In genomic region chr1:53845854-53846253, GRCm38 (mm10) we compare ENCODE assay signal across 13 mouse cellular contexts.
A peak's percentile ranks its signal among the peaks of the same experiment; 100 is the strongest.
DNase-seq lines count a peak whose midpoint lies in the region; ATAC-seq and TF ChIP-seq lines count a peak whose summit lies in the region.
"Had no signal": no experiment of that assay in that cellular context is flagged by ENCODE, and none has a peak within 500 bp of the region (broad histone marks: within the 10 kb centered on the region; RNA-seq: fewer than 3 reads in every experiment).

No protein-coding gene starts in this region.

- no peaks in the 10 kb centered on the region for H3K27me3 ChIP-seq in liver, postnatal 0 days (ENCODE audit: insufficient read depth, low read length)
- H3K27me3 ChIP-seq in liver, embryonic 12.5 days (replicated peaks) = no peaks in the 10 kb centered on the region
- H3K27me3 ChIP-seq in small intestine, adult 2 months (ENCODE audit: control insufficient read depth, insufficient read depth, low read length) = no peaks in the 10 kb centered on the region
- H3K27me3 ChIP-seq in hindbrain, embryonic 13.5 days = no peaks in the 10 kb centered on the region
- H3K27me3 ChIP-seq: hindbrain, embryonic 12.5 days; midbrain, embryonic 12.5 days; neural tube, embryonic 15.5 days had no signal

- no peak for ATAC-seq in liver, postnatal 0 days
- no peak for ATAC-seq in liver, embryonic 12.5 days
- ATAC-seq in hindbrain, embryonic 13.5 days (ENCODE audit: low FRiP score) = no peak

- no peak for TF ChIP-seq POLR2A in small intestine, adult 2 months (IDR thresholded peaks at IDR 0.05; ENCODE audit: low read depth, low read length)

- H3K9ac ChIP-seq in liver, postnatal 0 days (replicated peaks) = no peak overlapping the region
- H3K9ac ChIP-seq in liver, embryonic 12.5 days = no peak overlapping the region
- H3K9ac ChIP-seq in hindbrain, embryonic 13.5 days = no peak overlapping the region
- H3K9ac ChIP-seq: hindbrain, embryonic 12.5 days; midbrain, embryonic 12.5 days; neural tube, embryonic 15.5 days had no signal

- no peaks in the 10 kb centered on the region for H3K9me3 ChIP-seq in liver, postnatal 0 days (ENCODE audit: low read length)
- no peaks in the 10 kb centered on the region for H3K9me3 ChIP-seq in liver, embryonic 12.5 days (replicated peaks)
- H3K9me3 ChIP-seq in hindbrain, embryonic 13.5 days = no peaks in the 10 kb centered on the region
- H3K9me3 ChIP-seq: hindbrain, embryonic 12.5 days; midbrain, embryonic 12.5 days; neural tube, embryonic 15.5 days had no signal

- H3K4me1 ChIP-seq in liver, postnatal 0 days (ENCODE audit: insufficient read depth) = peaks cover 11% of the 10 kb centered on the region
- H3K4me1 ChIP-seq in liver, embryonic 12.5 days = peaks cover 6% of the 10 kb centered on the region
- H3K4me1 ChIP-seq in small intestine, adult 2 months (ENCODE audit: control insufficient read depth, insufficient read depth, insufficient read length, low read length) = peaks cover 23% of the 10 kb centered on the region; the same call in 1 of the 2 replicates
- no peaks in the 10 kb centered on the region for H3K4me1 ChIP-seq in hindbrain, embryonic 13.5 days (replicated peaks)
- H3K4me1 ChIP-seq: hindbrain, embryonic 12.5 days; midbrain, embryonic 12.5 days had no signal

- DNase-seq in liver, postnatal 0 days = no peak
- DNase-seq in Muller cell, postnatal 12 days (ENCODE audit: inconsistent ontology term) = peak; percentile 78
- peak; percentile 67 for DNase-seq in gonadal fat pad, adult 2 months (ENCODE audit: low read depth)
- DNase-seq in thymus, postnatal 10 days (ENCODE audit: low spot score in 2 of 2) = no peak
- DNase-seq: cerebellum, adult 9-10 months; layer of hippocampus, adult 9-11 months; liver had no signal

- WGBS in liver, postnatal 0 days (ENCODE audit: insufficient replicate concordance) = 76% methylated on average over 8 of the region's 8 CpGs
- 65% methylated on average over 8 of the region's 8 CpGs for WGBS in liver, embryonic 12.5 days (ENCODE audit: insufficient replicate concordance)
- WGBS in small intestine, adult 2 months = 19% methylated on average over 8 of the region's 8 CpGs
- 87% methylated on average over 8 of the region's 8 CpGs for WGBS in hindbrain, embryonic 13.5 days

- no peak for TF ChIP-seq CTCF in liver, postnatal 0 days (IDR thresholded peaks at IDR 0.05; ENCODE audit: low read depth)
- TF ChIP-seq CTCF in small intestine, adult 2 months (IDR thresholded peaks at IDR 0.05; ENCODE audit: extremely low read depth, insufficient read length, insufficient replicate concordance, low read depth, low read length) = no peak

- H3K27ac ChIP-seq in liver, postnatal 0 days (ENCODE audit: low read depth) = 0 out of 2 replicates have a peak overlapping the region, but pooled peaks have one; percentile 7
- H3K27ac ChIP-seq in liver, embryonic 12.5 days = no peak overlapping the region
- H3K27ac ChIP-seq in small intestine, adult 2 months (ENCODE audit: insufficient read depth, low read depth, low read length) = peak overlapping the region; percentile 94
- H3K27ac ChIP-seq in hindbrain, embryonic 13.5 days = no peak overlapping the region
- H3K27ac ChIP-seq: hindbrain, embryonic 12.5 days; midbrain, embryonic 12.5 days; neural tube, embryonic 15.5 days had no signal

- no peak for TF ChIP-seq EP300 in liver, postnatal 0 days (IDR thresholded peaks at IDR 0.05; ENCODE audit: low read depth)

- H3K4me2 ChIP-seq in liver, postnatal 0 days (ENCODE audit: low read depth, low read length) = no peak overlapping the region
- no peak overlapping the region for H3K4me2 ChIP-seq in liver, embryonic 12.5 days
- no peak overlapping the region for H3K4me2 ChIP-seq in hindbrain, embryonic 13.5 days
- H3K4me2 ChIP-seq: hindbrain, embryonic 12.5 days; midbrain, embryonic 12.5 days; neural tube, embryonic 15.5 days had no signal

- H3K36me3 ChIP-seq in liver, postnatal 0 days (replicated peaks; ENCODE audit: insufficient read depth, low read length) = no peaks in the 10 kb centered on the region
- no peaks in the 10 kb centered on the region for H3K36me3 ChIP-seq in liver, embryonic 12.5 days
- no peaks in the 10 kb centered on the region for H3K36me3 ChIP-seq in small intestine, adult 2 months (ENCODE audit: control insufficient read depth, insufficient read depth, low read length)
- peaks cover 8% of the 10 kb centered on the region for H3K36me3 ChIP-seq in hindbrain, embryonic 13.5 days
- H3K36me3 ChIP-seq: hindbrain, embryonic 12.5 days; midbrain, embryonic 12.5 days had no signal

- H3K4me3 ChIP-seq in liver, postnatal 0 days (ENCODE audit: low read depth, low read length) = no peak overlapping the region
- no peak overlapping the region for H3K4me3 ChIP-seq in liver, embryonic 12.5 days
- H3K4me3 ChIP-seq in small intestine, adult 2 months (ENCODE audit: low read depth, low read length) = no peak overlapping the region
- H3K4me3 ChIP-seq in hindbrain, embryonic 13.5 days = no peak overlapping the region
- H3K4me3 ChIP-seq: hindbrain, embryonic 12.5 days; midbrain, embryonic 12.5 days; neural tube, embryonic 15.5 days had no signal

Comparison
In these comparisons a context has a peak if more than half of its experiments do, and no peak if none do; other contexts are left out.
1. H3K27ac ChIP-seq: peak in liver, postnatal 0 days (single experiment) and small intestine, adult 2 months (single experiment); none in liver, embryonic 12.5 days (single experiment) and hindbrain, embryonic 13.5 days (single experiment).
2. DNase-seq: peak in Muller cell, postnatal 12 days (single experiment) and gonadal fat pad, adult 2 months (single experiment); none in liver, postnatal 0 days (single experiment) and thymus, postnatal 10 days (0 of 2).